Mouse (Mus musculus): ENCODE results near the gene Cebpa.

DNA sequence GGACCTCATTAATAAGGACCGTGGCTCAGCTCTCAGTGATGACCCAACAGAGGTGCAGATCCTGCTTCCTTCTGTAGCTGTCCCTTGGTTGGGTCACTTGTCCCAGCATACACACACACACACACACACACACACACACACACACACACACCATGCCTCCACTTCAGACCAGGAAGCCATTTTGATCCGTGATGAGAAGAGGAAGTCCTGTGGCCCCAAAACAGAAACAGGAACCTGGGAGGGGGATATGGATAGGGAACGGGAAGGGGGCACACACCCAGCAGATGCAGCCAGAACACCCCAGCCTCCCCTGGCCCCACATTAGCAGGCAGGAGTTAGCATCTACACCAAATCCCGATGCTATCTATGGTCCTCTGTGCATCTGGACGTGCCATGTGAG is 31.8 kb downstream of the Cebpa start:
- TF ChIP-seq CTCF (IDR thresholded peaks at IDR 0.05; ENCODE audit: low read depth) (no peak), EP300 (IDR thresholded peaks at IDR 0.05; ENCODE audit: low read depth) (no peak)

Data from heart, postnatal 0 days (tissue).